In genomic region chr5:122136508-122137408, GRCm38 (mm10) we compare ENCODE assay signal across 11 mouse cellular contexts. TPM values are rescaled to one million over a fixed set of nuclear protein-coding genes. Genes with fewer than 3 reads are reported as not detected.
DNase-seq lines count a peak whose midpoint lies in the region; ATAC-seq lines count a peak whose summit lies in the region.
"Had no signal": no experiment of that assay in that cellular context is flagged by ENCODE, and none has a peak within 500 bp of the region (broad histone marks: within the 10 kb centered on the region; RNA-seq: fewer than 3 reads in every experiment).

No protein-coding gene starts in this region.

- H3K4me2 ChIP-seq in intestine, embryonic 16.5 days (ENCODE audit: low read depth, low read length): no peak overlapping the region
- H3K4me2 ChIP-seq: forebrain, embryonic 15.5 days had no signal

- ATAC-seq in intestine, embryonic 16.5 days: peak; percentile 81
- ATAC-seq: forebrain, embryonic 15.5 days had no signal

- 0 out of 2 replicates have a peak overlapping the region, but pooled peaks have one; percentile 20 for H3K9ac ChIP-seq in intestine, embryonic 16.5 days (ENCODE audit: low read depth, low read length)
- H3K9ac ChIP-seq: forebrain, embryonic 15.5 days had no signal

- peak overlapping the region; percentile 67 for H3K27ac ChIP-seq in intestine, embryonic 16.5 days (ENCODE audit: low read length)
- H3K27ac ChIP-seq: forebrain, embryonic 15.5 days had no signal

- 63% methylated on average over 14 of the region's 14 CpGs for WGBS in intestine, embryonic 16.5 days

- no peaks in the 10 kb centered on the region for H3K36me3 ChIP-seq in intestine, embryonic 16.5 days (ENCODE audit: control insufficient read depth, insufficient read depth, low read length)
- H3K36me3 ChIP-seq: forebrain, embryonic 15.5 days had no signal

- H3K27me3 ChIP-seq in intestine, embryonic 16.5 days (replicated peaks; ENCODE audit: control insufficient read depth, insufficient read depth, low read length): no peaks in the 10 kb centered on the region
- H3K27me3 ChIP-seq: forebrain, embryonic 15.5 days had no signal

- H3K4me3 ChIP-seq in intestine, embryonic 16.5 days (ENCODE audit: low read length): no peak overlapping the region
- H3K4me3 ChIP-seq: forebrain, embryonic 15.5 days had no signal

- H3K9me3 ChIP-seq in intestine, embryonic 16.5 days (ENCODE audit: control insufficient read depth, low read length): no peaks in the 10 kb centered on the region
- H3K9me3 ChIP-seq: forebrain, embryonic 15.5 days had no signal

- DNase-seq in adrenal gland, postnatal 25 days: peak; percentile 48
- peak; percentile 98 for DNase-seq in heart, adult 11 months
- DNase-seq in ovary, adult 18-20 months (ENCODE audit: low spot score): peak; percentile 82
- no peak for DNase-seq in right cerebral cortex, adult 18-20 months
- no peak for DNase-seq in kidney, adult 8-10 months
- no peak for DNase-seq in frontal cortex, adult 2 months (ENCODE audit: extremely low spot score in 1 of 2, low spot score in 1 of 2)
- DNase-seq in left cerebral cortex, adult 8-10 months (ENCODE audit: low spot score in 2 of 2): no peak
- DNase-seq: cerebellum, postnatal 14 days; kidney, adult 18-20 months had no signal

- H3K4me1 ChIP-seq in intestine, embryonic 16.5 days (ENCODE audit: control insufficient read depth, insufficient read depth, low read length): peaks cover 15% of the 10 kb centered on the region

RNA-seq across cellular contexts. Expression of gene Ccdc63, which starts 3.9 kb away (rescaled TPM):
- not detected in 2 replicates for total RNA-seq in adrenal gland, postnatal 25 days (2021)
- polyA plus RNA-seq in intestine, embryonic 16.5 days (2015; fragmentation: Nextera tagmentation; extraction: Ambion mirVana): not detected in 2 replicates
- 0.42 and 1.2 TPM in 2 replicates for polyA plus RNA-seq in frontal cortex, adult 2 months (2012; rRNA removed)
- total RNA-seq in left cerebral cortex, adult 8-10 months (2022): 1 to 10 TPM in 1 of 4 experiments, under 1 TPM in 3; 0.53 to 1.4 (median 0.68) TPM
- polyA plus RNA-seq: forebrain, embryonic 15.5 days had no signal

RNA-seq across cellular contexts. Expression of gene Ppp1cc, which starts 21.3 kb away (rescaled TPM):
- total RNA-seq in adrenal gland, postnatal 25 days (2021): 182 and 186 TPM in 2 replicates
- polyA plus RNA-seq in intestine, embryonic 16.5 days (2015; fragmentation: Nextera tagmentation; extraction: Ambion mirVana): 213 and 215 TPM in 2 replicates
- polyA plus RNA-seq in frontal cortex, adult 2 months (2012; rRNA removed): 365 and 386 TPM in 2 replicates
- total RNA-seq in left cerebral cortex, adult 8-10 months (2022): 100 to 1,000 TPM; 197 to 231 (median 211) TPM

RNA-seq across cellular contexts. Expression of gene Myl2, which starts 36.0 kb away (rescaled TPM):
- total RNA-seq in adrenal gland, postnatal 25 days (2021): not detected in 2 replicates
- 0.87 and 1.9 TPM in 2 replicates for polyA plus RNA-seq in intestine, embryonic 16.5 days (2015; fragmentation: Nextera tagmentation; extraction: Ambion mirVana)
- 1.8 TPM in 2 replicates for polyA plus RNA-seq in frontal cortex, adult 2 months (2012; rRNA removed)
- 1 to 10 TPM; 2.4 to 9.2 (median 3.9) TPM for total RNA-seq in left cerebral cortex, adult 8-10 months (2022)

Comparison
In these comparisons a context has a peak if more than half of its experiments do, and no peak if none do; other contexts are left out.
1. DNase-seq: peak in adrenal gland, postnatal 25 days (single experiment), heart, adult 11 months (single experiment) and ovary, adult 18-20 months (single experiment); none in right cerebral cortex, adult 18-20 months (single experiment), kidney, adult 8-10 months (0 of 2), frontal cortex, adult 2 months (0 of 2) and left cerebral cortex, adult 8-10 months (0 of 2).